Mouse (Mus musculus) heart, embryonic 10.5 days (tissue): ENCODE measurements at regions not wholly inside any gene's neighbourhood (a gene's known extent, or its start where the extent isn't known, plus 50 kb on each side); places are given as distances from the start of the nearest gene placed in this dataset.

Source experiments
- DNase-seq: peaks from one replicate; pipeline ENCODE4 v3.0.0-alpha.2; 2017; ENCODE audit warnings: low spot score
- H3K27ac ChIP-seq: fragments of 300-500 bp; sonication (generic); 2 replicates; pipeline ENCODE4 v1.5.1; 2016; ENCODE audit warnings: mild to moderate bottlenecking
- H3K27me3 ChIP-seq: fragments of 300-500 bp; sonication (generic); 2 replicates; pipeline ENCODE4 v1.6.1; 2016; ENCODE audit warnings: mild to moderate bottlenecking; ENCODE audit not compliant: poor library complexity, insufficient read depth, severe bottlenecking
- H3K36me3 ChIP-seq: fragments of 300-500 bp; sonication (generic); 2 replicates; pipeline ENCODE4 v1.6.1; 2016; ENCODE audit warnings: mild to moderate bottlenecking, moderate library complexity
- H3K4me1 ChIP-seq: fragments of 300-500 bp; sonication (generic); 2 replicates; pipeline ENCODE4 v1.6.1; 2016; ENCODE audit warnings: mild to moderate bottlenecking
- H3K4me3 ChIP-seq: fragments of 300-500 bp; sonication (generic); 2 replicates; pipeline ENCODE4 v1.5.1; 2016; ENCODE audit warnings: mild to moderate bottlenecking, moderate library complexity
- H3K9me3 ChIP-seq: fragments of 300-500 bp; sonication (generic); 2 replicates; pipeline ENCODE4 v1.6.1; 2016; ENCODE audit warnings: mild to moderate bottlenecking, moderate library complexity
- WGBS: fragments of 180-500 bp; shearing (Covaris S2); methylation state at CpG from one replicate; pipeline ENCODE4 v1.1.7; 2016; 5-methylcytosine and 5-hydroxymethylcytosine counted together

- H3K27ac ChIP-seq, result no peak overlapping the region
- H3K27me3 ChIP-seq, result no peaks in the 10 kb centered on the region
- H3K36me3 ChIP-seq, result no peaks in the 10 kb centered on the region
- no peaks in the 10 kb centered on the region for H3K4me1 ChIP-seq
- 79% methylated on average over 1 of the region's 1 CpGs for WGBS
- no peak overlapping the region for H3K4me3 ChIP-seq
- no peaks in the 10 kb centered on the region for H3K9me3 ChIP-seq
- no peak for DNase-seq
Observed at GRCm38 (mm10) chr4:7206987-7207386, 1031.9 kb downstream of the Car8 start.

- no peak overlapping the region for H3K4me3 ChIP-seq
- WGBS, result 30% methylated on average over 2 of the region's 2 CpGs
- no peak for DNase-seq
- H3K36me3 ChIP-seq, result no peaks in the 10 kb centered on the region
- H3K4me1 ChIP-seq, result no peaks in the 10 kb centered on the region
- H3K27me3 ChIP-seq, result no peaks in the 10 kb centered on the region
- no peak overlapping the region for H3K27ac ChIP-seq
- no peaks in the 10 kb centered on the region for H3K9me3 ChIP-seq
Observed at GRCm38 (mm10) chr4:7201816-7202215, 1037.0 kb downstream of the Car8 start.

- DNase-seq, result no peak
- Histone ChIP-seq H3K4me1 (no peaks in the 10 kb centered on the region), H3K4me3 (no peak overlapping the region), H3K36me3 (no peaks in the 10 kb centered on the region), H3K9me3 (no peaks in the 10 kb centered on the region), H3K27ac (no peak overlapping the region), H3K27me3 (no peaks in the 10 kb centered on the region)
- 96% methylated on average over 2 of the region's 2 CpGs for WGBS
Observed at GRCm38 (mm10) chr4:7199941-7200340, 1038.9 kb downstream of the Car8 start.

GRCm38 (mm10) chr4:7199052-7199451, 1039.8 kb downstream of the Car8 start:
- Histone ChIP-seq H3K27ac (no peak overlapping the region), H3K9me3 (no peaks in the 10 kb centered on the region), H3K36me3 (no peaks in the 10 kb centered on the region), H3K4me3 (no peak overlapping the region), H3K27me3 (no peaks in the 10 kb centered on the region), H3K4me1 (no peaks in the 10 kb centered on the region)
- 94% methylated on average over 2 of the region's 2 CpGs for WGBS
- DNase-seq, result no peak

- no peak for DNase-seq
- Histone ChIP-seq H3K4me1 (no peaks in the 10 kb centered on the region), H3K9me3 (no peaks in the 10 kb centered on the region), H3K27ac (no peak overlapping the region), H3K4me3 (no peak overlapping the region), H3K27me3 (no peaks in the 10 kb centered on the region), H3K36me3 (no peaks in the 10 kb centered on the region)
- WGBS, result 80% methylated on average over 3 of the region's 3 CpGs
Observed at GRCm38 (mm10) chr4:7196570-7196969, 1042.3 kb downstream of the Car8 start.

- Histone ChIP-seq H3K36me3 (no peaks in the 10 kb centered on the region), H3K27me3 (no peaks in the 10 kb centered on the region), H3K4me1 (no peaks in the 10 kb centered on the region), H3K27ac (no peak overlapping the region), H3K4me3 (no peak overlapping the region), H3K9me3 (no peaks in the 10 kb centered on the region)
- DNase-seq, result no peak
- 72% methylated on average over 1 of the region's 1 CpGs for WGBS
Observed at GRCm38 (mm10) chr4:7195619-7196018, 1043.2 kb downstream of the Car8 start.

- H3K9me3 ChIP-seq, result no peaks in the 10 kb centered on the region
- no peaks in the 10 kb centered on the region for H3K27me3 ChIP-seq
- WGBS, result 88% methylated on average over 3 of the region's 3 CpGs
- no peaks in the 10 kb centered on the region for H3K4me1 ChIP-seq
- no peak overlapping the region for H3K27ac ChIP-seq
- H3K36me3 ChIP-seq, result no peaks in the 10 kb centered on the region
- DNase-seq, result no peak
- H3K4me3 ChIP-seq, result no peak overlapping the region
Observed at GRCm38 (mm10) chr4:7191912-7192311, 1046.9 kb downstream of the Car8 start.

- H3K27ac ChIP-seq, result no peak overlapping the region
- no peaks in the 10 kb centered on the region for H3K27me3 ChIP-seq
- no peak overlapping the region for H3K4me3 ChIP-seq
- no peaks in the 10 kb centered on the region for H3K4me1 ChIP-seq
- H3K9me3 ChIP-seq, result no peaks in the 10 kb centered on the region
- 89% methylated on average over 3 of the region's 3 CpGs for WGBS
- DNase-seq, result no peak
- no peaks in the 10 kb centered on the region for H3K36me3 ChIP-seq
Observed at GRCm38 (mm10) chr4:7191228-7191627, 1047.6 kb downstream of the Car8 start.

- H3K36me3 ChIP-seq, result no peaks in the 10 kb centered on the region
- WGBS, result 82% methylated on average over 9 of the region's 9 CpGs
Observed at GRCm38 (mm10) chr4:7175030-7175429, 1063.8 kb downstream of the Car8 start.

GRCm38 (mm10) chr4:7172528-7173306, 1066.1 kb downstream of the Car8 start:
- Histone ChIP-seq H3K9me3 (no peaks in the 10 kb centered on the region), H3K36me3 (no peaks in the 10 kb centered on the region), H3K4me3 (no peak overlapping the region), H3K27me3 (no peaks in the 10 kb centered on the region), H3K27ac (no peak overlapping the region), H3K4me1 (no peaks in the 10 kb centered on the region)
- WGBS, result 77% methylated on average over 7 of the region's 7 CpGs
- no peak for DNase-seq

More at GRCm38 (mm10) chr4:7175030-7175429, 1063.8 kb downstream of the Car8 start:
- no peak overlapping the region for H3K27ac ChIP-seq
- H3K27me3 ChIP-seq, result no peaks in the 10 kb centered on the region
- H3K4me3 ChIP-seq, result no peak overlapping the region
- H3K9me3 ChIP-seq, result no peaks in the 10 kb centered on the region
- DNase-seq, result no peak
- no peaks in the 10 kb centered on the region for H3K4me1 ChIP-seq

GRCm38 (mm10) chr4:7171637-7172417, 1067.0 kb downstream of the Car8 start:
- no peaks in the 10 kb centered on the region for H3K27me3 ChIP-seq
- DNase-seq, result no peak
- H3K27ac ChIP-seq, result no peak overlapping the region
- no peaks in the 10 kb centered on the region for H3K36me3 ChIP-seq
- H3K4me1 ChIP-seq, result no peaks in the 10 kb centered on the region
- no peaks in the 10 kb centered on the region for H3K9me3 ChIP-seq
- no peak overlapping the region for H3K4me3 ChIP-seq
- 83% methylated on average over 4 of the region's 4 CpGs for WGBS

- no peak overlapping the region for H3K4me3 ChIP-seq
- H3K4me1 ChIP-seq, result no peaks in the 10 kb centered on the region
- no peak for DNase-seq
- no peaks in the 10 kb centered on the region for H3K27me3 ChIP-seq
- no peak overlapping the region for H3K27ac ChIP-seq
- H3K9me3 ChIP-seq, result no peaks in the 10 kb centered on the region
- no peaks in the 10 kb centered on the region for H3K36me3 ChIP-seq
- 88% methylated on average over 4 of the region's 4 CpGs for WGBS
Observed at GRCm38 (mm10) chr4:7161411-7161810, 1077.4 kb downstream of the Car8 start.

- H3K4me1 ChIP-seq, result no peaks in the 10 kb centered on the region
- no peaks in the 10 kb centered on the region for H3K27me3 ChIP-seq
- H3K4me3 ChIP-seq, result no peak overlapping the region
- no peak for DNase-seq
- no peaks in the 10 kb centered on the region for H3K36me3 ChIP-seq
- no peaks in the 10 kb centered on the region for H3K9me3 ChIP-seq
- WGBS, result 79% methylated on average over 3 of the region's 3 CpGs
- H3K27ac ChIP-seq, result no peak overlapping the region
Observed at GRCm38 (mm10) chr4:7157883-7158282, 1081.0 kb downstream of the Car8 start.
